Mouse (Mus musculus): ENCODE data around the gene Slc22a17.

Slc22a17 gene

GRCm38 (mm10) chr14:54938431-54939219 lies 25.7 kb upstream of the Slc22a17 start:
- DNase-seq: no peak

GRCm38 (mm10) chr14:54937361-54938182 lies 24.6 kb upstream of the Slc22a17 start:
- no peak for DNase-seq

GRCm38 (mm10) chr14:54936831-54937160 lies 23.9 kb upstream of the Slc22a17 start:
- no peak for DNase-seq

GRCm38 (mm10) chr14:54935904-54936830 lies 23.2 kb upstream of the Slc22a17 start, which contains the start of gene Cmtm5:
Gene Cmtm5 (plus strand): TSS chr14:54936261.
- DNase-seq: peak; percentile 42

GRCm38 (mm10) chr14:54932645-54933150 lies 19.8 kb upstream of the Slc22a17 start, which contains the start of gene Il25:
Gene Il25 (plus strand): TSS chr14:54932695.
- no peak for DNase-seq

GRCm38 (mm10) chr14:54930431-54930830 lies 17.5 kb upstream of the Slc22a17 start:
- peak; percentile 41 for DNase-seq

GRCm38 (mm10) chr14:54929801-54930200 lies 16.9 kb upstream of the Slc22a17 start:
- no peak for DNase-seq

GRCm38 (mm10) chr14:54927296-54927695 lies 14.4 kb upstream of the Slc22a17 start:
- no peak for DNase-seq

- DNase-seq: peak; percentile 78
These were observed 13.6 kb upstream of the Slc22a17 start for GRCm38 (mm10) chr14:54926401-54927158.

- DNase-seq: peak; percentile 80
These were observed 12.7 kb upstream of the Slc22a17 start, which contains the start of gene Efs for GRCm38 (mm10) chr14:54925349-54926342. Gene Efs (minus strand): TSS chr14:54926126.

- peak; percentile 52 for DNase-seq
These were observed 11.9 kb upstream of the Slc22a17 start for GRCm38 (mm10) chr14:54924641-54925348.

GRCm38 (mm10) chr14:54920076-54920685 lies 7.2 kb upstream of the Slc22a17 start:
- peak; percentile 63 for DNase-seq

GRCm38 (mm10) chr14:54913343-54913742 lies 411 bp upstream of the Slc22a17 start:
- no peak for DNase-seq

- DNase-seq: peak; percentile 59
These were observed 652 bp downstream of the Slc22a17 start for GRCm38 (mm10) chr14:54912109-54912850.

GRCm38 (mm10) chr14:54908682-54909081 lies 4.2 kb downstream of the Slc22a17 start:
- DNase-seq: no peak

GRCm38 (mm10) chr14:54903641-54904040 lies 9.3 kb downstream of the Slc22a17 start:
- DNase-seq: no peak

- DNase-seq: peak; percentile 83
These were observed 12.5 kb downstream of the Slc22a17 start for GRCm38 (mm10) chr14:54900383-54900782.

GRCm38 (mm10) chr14:54897445-54897844 lies 15.5 kb downstream of the Slc22a17 start:
- DNase-seq: peak; percentile 28
